ENCODE assay signal across 8 mouse cellular contexts in the genomic region with DNA sequence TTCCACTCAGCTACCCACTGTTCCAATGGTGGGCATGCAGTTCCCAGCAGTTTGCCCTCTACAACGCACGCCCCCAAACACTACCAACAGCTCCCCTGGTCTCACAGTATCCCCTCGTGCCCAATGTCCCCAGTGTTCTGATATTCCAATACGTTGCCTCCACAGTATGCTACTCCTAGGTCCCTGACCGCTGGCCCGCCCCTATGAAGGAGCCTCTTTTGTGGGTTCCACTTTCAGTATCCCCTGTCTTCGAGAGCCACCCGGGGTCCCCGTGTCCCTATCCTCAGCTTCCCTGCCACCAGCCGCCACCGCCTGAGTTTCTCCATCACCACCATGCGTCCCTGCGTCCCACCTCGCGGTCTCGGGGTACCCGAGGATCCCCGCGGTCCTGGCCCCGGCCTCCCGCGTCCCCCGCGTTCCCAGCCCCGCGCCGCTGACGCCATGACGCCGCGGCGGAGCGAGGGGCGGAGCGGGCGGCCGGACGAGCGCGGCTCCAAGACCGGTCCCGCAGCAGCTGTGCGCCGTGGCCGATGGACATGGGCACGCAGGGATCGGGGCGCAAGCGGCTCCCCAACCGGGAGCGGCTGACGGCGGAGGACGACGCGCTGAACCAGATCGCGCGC. TPM values are rescaled to one million over a fixed set of nuclear protein-coding genes. Genes with fewer than 3 reads are reported as not detected.
DNase-seq lines count a peak whose midpoint lies in the region; ATAC-seq and TF ChIP-seq lines count a peak whose summit lies in the region.

A gene (plus strand): TSS at position 470 of the 623 bp plus-strand sequence.

- H3K4me1 ChIP-seq in embryonic facial prominence, embryonic 12.5 days, result peaks cover 9% of the 10 kb centered on the region
- no peaks in the 10 kb centered on the region; the same call in 1 of the 2 replicates for H3K4me1 ChIP-seq in intestine, postnatal 0 days (replicated peaks; ENCODE audit: control insufficient read depth, insufficient read depth, low read length)
- H3K4me1 ChIP-seq in liver, embryonic 12.5 days, result 0 out of 2 replicates have a peak, but pooled peaks cover 13% of the 10 kb centered on the region

- H3K9ac ChIP-seq in embryonic facial prominence, embryonic 12.5 days, result peak within 1 kb of the TSS; percentile 67
- H3K9ac ChIP-seq in intestine, postnatal 0 days (ENCODE audit: low read depth, low read length), result peak within 1 kb of the TSS; percentile 72
- peak within 1 kb of the TSS; percentile 61 for H3K9ac ChIP-seq in liver, embryonic 12.5 days

- TF ChIP-seq CTCF in intestine, postnatal 0 days (IDR thresholded peaks at IDR 0.05; ENCODE audit: low read depth), result no peak

- H3K4me2 ChIP-seq in embryonic facial prominence, embryonic 12.5 days (replicated peaks), result peak within 1 kb of the TSS; percentile 94
- H3K4me2 ChIP-seq in intestine, postnatal 0 days (replicated peaks; ENCODE audit: low read depth), result peak within 1 kb of the TSS; percentile 98
- H3K4me2 ChIP-seq in liver, embryonic 12.5 days, result peak within 1 kb of the TSS; percentile 72

- peak; percentile 82 for DNase-seq in adrenal gland, adult 2 months
- peak; percentile 98 for DNase-seq in heart, adult 11 months
- peak; percentile 70 for DNase-seq in neural tube, embryonic 10.5 days (ENCODE audit: extremely low spot score, low spot score)
- no peak for DNase-seq in MN1 (ENCODE audit: low spot score)

- 0 out of 2 replicates have a peak within 1 kb of the TSS, but pooled peaks have one; percentile 30 for H3K27ac ChIP-seq in embryonic facial prominence, embryonic 12.5 days
- no peak within 1 kb of the TSS for H3K27ac ChIP-seq in intestine, postnatal 0 days (ENCODE audit: low read depth, low read length)
- no peak within 1 kb of the TSS for H3K27ac ChIP-seq in liver, embryonic 12.5 days

- no peak for ATAC-seq in CD4-positive, CD25-positive, alpha-beta regulatory T cell, adult 4 months
- ATAC-seq in embryonic facial prominence, embryonic 12.5 days (ENCODE audit: insufficient number of reproducible peaks, insufficient read depth, low FRiP score, low TSS enrichment), result peak; percentile 42; the same call in 1 of the 2 replicates
- ATAC-seq in intestine, postnatal 0 days, result peak; percentile 69
- peak; percentile 47 for ATAC-seq in liver, embryonic 12.5 days

- H3K4me3 ChIP-seq in embryonic facial prominence, embryonic 12.5 days, result peak within 1 kb of the TSS; percentile 75
- peak within 1 kb of the TSS; percentile 73 for H3K4me3 ChIP-seq in intestine, postnatal 0 days (ENCODE audit: low read depth, low read length)
- H3K4me3 ChIP-seq in liver, embryonic 12.5 days, result peak within 1 kb of the TSS; percentile 62

- 0 out of 2 replicates have a peak, but pooled peaks cover 4% of the 10 kb centered on the region for H3K27me3 ChIP-seq in embryonic facial prominence, embryonic 12.5 days
- 0 out of 2 replicates have a peak, but pooled peaks cover 4% of the 10 kb centered on the region for H3K27me3 ChIP-seq in intestine, postnatal 0 days (replicated peaks; ENCODE audit: control insufficient read depth, insufficient read depth, low read length)
- peaks cover 48% of the 10 kb centered on the region for H3K27me3 ChIP-seq in liver, embryonic 12.5 days (replicated peaks)

- peaks cover 4% of the 10 kb centered on the region; the same call in 1 of the 2 replicates for H3K9me3 ChIP-seq in embryonic facial prominence, embryonic 12.5 days
- H3K9me3 ChIP-seq in intestine, postnatal 0 days (ENCODE audit: control insufficient read depth), result no peaks in the 10 kb centered on the region
- H3K9me3 ChIP-seq in liver, embryonic 12.5 days (replicated peaks), result 0 out of 2 replicates have a peak, but pooled peaks cover 6% of the 10 kb centered on the region

- WGBS in embryonic facial prominence, embryonic 12.5 days, result 2% methylated on average over 59 of the region's 59 CpGs
- WGBS in intestine, postnatal 0 days, result 2% methylated on average over 52 of the region's 59 CpGs
- 3% methylated on average over 59 of the region's 59 CpGs for WGBS in liver, embryonic 12.5 days (ENCODE audit: insufficient replicate concordance)

- H3K36me3 ChIP-seq in embryonic facial prominence, embryonic 12.5 days, result no peaks in the 10 kb centered on the region
- no peaks in the 10 kb centered on the region for H3K36me3 ChIP-seq in intestine, postnatal 0 days (ENCODE audit: control insufficient read depth, insufficient read depth)
- H3K36me3 ChIP-seq in liver, embryonic 12.5 days, result no peaks in the 10 kb centered on the region

RNA-seq across cellular contexts. Expression of the gene that starts here (rescaled TPM):
- 100 to 1,000 TPM; 175 to 217 TPM for polyA plus RNA-seq in CD4-positive, CD25-positive, alpha-beta regulatory T cell, adult 4 months (2017; shearing (Covaris generic))
- total RNA-seq in adrenal gland, adult 2 months (2021), result 10 to 100 TPM; 63.2 to 63.4 TPM
- 9.2 and 9.4 TPM in 2 replicates for polyA plus RNA-seq in adrenal gland, adult 2 months (2012; rRNA removed)
- polyA plus RNA-seq in embryonic facial prominence, embryonic 12.5 days (2016; fragmentation: Nextera tagmentation; extraction: Ambion mirVana), result 29.4 and 33.0 TPM in 2 replicates
- polyA plus RNA-seq in intestine, postnatal 0 days (2015; fragmentation: Nextera tagmentation; extraction: Ambion mirVana), result 79.2 and 85.3 TPM in 2 replicates
- polyA plus RNA-seq in liver, embryonic 12.5 days (2016; fragmentation: Nextera tagmentation; extraction: Ambion mirVana), result 17.4 and 18.1 TPM in 2 replicates
